Mouse (Mus musculus) layer of hippocampus, postnatal 10 days (tissue): Measurements from ENCODE around the gene Dazap1. TPM values are rescaled to one million over a fixed set of nuclear protein-coding genes. Genes with fewer than 3 reads are reported as not detected.

Experiments used
- DNase-seq, 2 experiments: peaks; one replicate each; pipeline ENCODE4 v3.0.0; 2021; ENCODE audit warnings: low spot score in 2 of 2
- total RNA-seq, 2 experiments: library from RNA; stranded (reverse); gene quantifications; 2 replicates each; pipeline ENCODE4 v1.2.3; 2021

Gene Dazap1
- total RNA-seq, 2 experiments from 2014 or later: 94.6 to 96.3 TPM

DNA sequence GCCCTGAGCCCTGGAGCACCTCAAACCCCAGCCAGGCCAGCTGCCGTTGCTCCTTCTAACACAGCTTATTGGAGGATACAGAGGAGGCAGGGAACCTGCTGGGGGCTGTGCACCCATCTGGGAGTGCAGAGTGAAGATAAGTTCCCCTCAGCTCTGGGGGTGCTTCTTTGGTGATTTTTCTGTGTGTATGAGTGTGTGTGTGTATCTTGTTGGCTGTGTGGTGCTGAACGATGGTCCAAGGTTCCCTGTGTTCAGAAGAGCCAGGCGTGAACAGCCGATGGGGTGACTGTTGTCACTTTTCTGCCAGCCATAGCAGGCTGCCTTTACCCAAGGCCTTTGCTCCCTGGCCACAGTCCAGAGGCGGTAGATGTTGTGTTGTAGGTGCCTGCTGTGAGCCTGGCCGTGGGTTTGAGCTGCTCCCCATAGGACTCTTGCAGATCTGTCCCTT is 9.5 kb downstream of the Dazap1 start:
- no peak for DNase-seq

DNA sequence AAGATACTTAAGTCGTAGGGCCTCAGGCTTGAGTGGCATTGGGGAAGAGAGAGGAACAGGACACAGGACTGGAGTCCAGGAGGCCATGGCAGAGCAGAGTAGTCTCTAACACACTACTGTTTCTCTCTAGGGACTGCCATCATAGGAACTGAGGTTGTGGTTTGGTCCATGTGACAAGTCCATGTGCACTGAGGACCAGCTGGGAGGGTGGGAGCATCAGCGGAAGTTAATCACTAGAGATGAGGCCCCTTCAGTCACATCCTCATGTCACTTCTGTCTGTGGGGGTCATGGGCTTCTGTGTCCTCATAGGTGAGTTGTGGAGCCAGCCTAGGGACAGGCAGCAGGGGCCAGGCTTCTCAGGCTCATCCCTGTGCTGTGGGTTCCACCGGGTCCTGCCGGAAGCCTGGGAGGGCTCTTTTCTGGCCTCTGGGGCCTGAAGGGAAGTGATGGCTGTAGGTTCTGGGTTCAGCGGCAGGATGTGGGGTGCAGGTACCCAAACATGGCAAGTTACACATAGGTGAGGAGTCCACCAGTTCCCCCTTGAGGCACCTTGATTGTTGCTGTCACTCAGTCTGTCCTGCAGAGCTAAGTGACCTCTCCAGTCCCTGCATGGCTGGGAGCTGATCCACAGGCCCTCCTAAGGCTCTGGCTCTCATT is 10.0 kb downstream of the Dazap1 start:
- no peak for DNase-seq

DNA sequence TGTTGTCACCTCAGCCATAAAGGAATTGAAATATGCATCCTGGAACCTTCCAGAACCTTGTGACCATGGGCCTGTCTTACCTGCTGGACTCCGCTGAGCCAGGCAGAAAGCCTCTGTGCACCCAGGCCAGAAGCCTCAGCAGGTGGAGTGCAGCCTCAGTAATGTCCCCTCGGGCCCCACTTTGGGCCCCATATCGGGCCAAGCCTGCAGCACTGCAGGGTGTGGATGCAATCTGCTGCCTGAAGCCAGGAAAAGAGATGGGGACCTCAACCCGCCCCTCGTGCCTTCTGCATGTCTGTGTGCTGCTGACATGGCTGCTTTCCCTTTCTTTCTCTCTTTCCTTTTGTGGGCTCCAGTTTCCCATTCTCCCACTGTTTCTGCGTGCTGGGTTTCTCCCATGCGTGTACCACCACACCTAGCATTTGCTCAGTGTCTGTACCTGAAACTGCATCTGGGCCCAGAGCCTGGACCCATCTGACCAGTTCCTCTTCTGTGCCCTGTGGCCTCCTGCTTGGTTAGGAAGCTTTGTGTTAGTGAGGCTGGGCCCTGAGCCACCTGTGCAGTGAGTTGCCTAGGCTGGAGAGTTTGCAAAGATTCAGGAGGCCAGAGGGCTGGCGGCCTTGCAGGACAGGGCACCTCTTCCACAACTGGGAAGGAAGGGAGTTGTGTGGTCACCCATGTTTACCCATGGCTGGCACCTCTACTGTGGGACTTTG is 10.7 kb downstream of the Dazap1 start:
- no peak for DNase-seq

DNA sequence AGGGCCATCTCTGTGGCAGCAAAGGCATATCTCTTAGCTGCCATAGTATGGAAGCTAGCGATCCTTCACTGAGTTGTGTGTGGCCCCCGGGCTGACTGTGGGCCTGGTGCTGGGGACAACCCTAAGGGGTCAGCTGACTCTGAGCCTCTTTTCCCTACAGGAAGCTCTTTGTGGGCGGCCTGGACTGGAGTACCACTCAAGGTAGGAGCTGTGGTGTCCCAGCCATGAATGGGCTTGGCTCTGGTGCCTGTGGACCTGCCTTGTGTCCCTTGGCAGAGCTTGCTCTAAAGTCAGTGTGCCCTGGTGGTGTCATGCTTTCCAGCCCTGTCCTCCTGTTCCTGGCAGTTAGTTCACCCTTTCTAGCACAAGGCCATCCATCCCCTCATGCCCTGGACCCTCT is 12.6 kb downstream of the Dazap1 start:
- no peak for DNase-seq

DNA sequence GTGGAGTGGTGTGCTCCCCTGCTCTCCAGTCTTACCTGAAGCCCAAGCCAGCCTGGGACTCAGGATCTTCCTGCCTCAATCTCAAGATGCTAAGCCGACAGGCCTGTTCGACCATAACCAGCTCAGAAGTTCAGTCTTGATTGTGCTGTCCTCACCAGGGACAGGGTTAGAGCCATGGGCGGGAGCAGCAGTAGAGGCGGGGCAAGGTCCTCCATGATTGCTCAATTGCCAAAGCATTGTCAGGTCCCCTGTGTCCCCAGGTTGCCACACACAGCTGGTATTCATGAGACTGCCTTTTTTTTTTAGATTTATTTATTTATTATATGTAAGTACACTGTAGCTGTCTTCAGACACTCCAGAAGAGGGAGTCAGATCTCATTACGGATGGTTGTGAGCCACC is 15.0 kb downstream of the Dazap1 start:
- no peak for DNase-seq

DNA sequence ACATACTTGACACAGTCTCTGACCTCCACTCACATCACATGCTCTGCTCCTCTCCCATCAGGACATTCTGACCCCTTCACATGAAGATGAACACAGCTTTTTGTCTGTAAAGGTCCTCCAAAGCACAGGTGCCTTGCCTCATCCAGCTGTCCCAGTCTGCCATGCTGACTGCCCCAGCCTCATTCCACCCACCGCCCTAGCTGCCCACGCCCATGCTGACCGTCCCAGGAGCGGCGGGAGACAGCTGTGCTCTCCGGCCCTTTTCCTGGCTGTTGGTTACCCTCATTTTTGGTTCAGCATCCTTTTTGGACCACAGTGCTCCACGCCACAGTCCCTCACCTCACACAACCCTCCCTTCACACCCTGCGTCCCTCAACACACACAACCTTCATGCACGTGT is 17.1 kb downstream of the Dazap1 start:
- DNase-seq: no peak

DNA sequence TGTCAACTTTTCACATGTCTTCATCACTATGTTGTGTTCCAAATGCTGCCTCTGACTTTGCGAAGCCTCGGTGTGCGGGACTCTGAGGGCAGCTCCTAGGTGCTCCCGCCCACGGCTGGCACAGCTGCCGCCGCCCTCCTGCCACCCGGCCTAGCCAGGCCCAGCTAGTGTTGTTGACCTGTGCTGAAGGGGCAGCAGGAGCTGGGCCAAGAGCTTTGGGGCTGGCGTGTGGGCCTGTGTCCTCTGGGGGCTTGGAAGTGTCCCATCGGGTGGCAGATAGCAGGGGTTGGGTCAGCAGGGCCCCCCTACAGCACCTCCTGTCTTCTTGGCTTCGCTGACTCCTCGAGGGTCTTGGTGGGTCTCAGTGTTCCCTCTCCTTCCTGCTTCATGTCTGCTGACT is 18.0 kb downstream of the Dazap1 start:
- no peak for DNase-seq

DNA sequence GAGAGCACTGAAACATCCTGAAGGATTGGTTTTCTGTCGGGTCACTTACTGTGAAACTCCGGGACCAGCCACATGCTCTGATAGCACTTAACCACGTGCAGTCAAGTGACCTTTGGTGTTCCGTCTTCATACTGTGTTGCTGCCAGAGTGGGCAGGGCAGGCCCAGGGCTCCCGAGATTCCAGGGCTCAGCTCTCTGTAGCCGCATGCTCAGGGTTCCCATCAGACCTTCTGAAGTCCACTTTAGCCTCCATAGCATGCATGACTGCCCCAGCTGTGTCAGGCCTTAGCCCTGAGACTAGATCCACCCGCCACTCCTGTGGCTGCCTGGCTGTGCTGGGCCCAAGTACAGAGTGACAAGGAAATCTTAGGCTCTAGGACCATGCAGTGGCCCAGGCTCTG is 20.0 kb downstream of the Dazap1 start:
- DNase-seq: no peak

DNA sequence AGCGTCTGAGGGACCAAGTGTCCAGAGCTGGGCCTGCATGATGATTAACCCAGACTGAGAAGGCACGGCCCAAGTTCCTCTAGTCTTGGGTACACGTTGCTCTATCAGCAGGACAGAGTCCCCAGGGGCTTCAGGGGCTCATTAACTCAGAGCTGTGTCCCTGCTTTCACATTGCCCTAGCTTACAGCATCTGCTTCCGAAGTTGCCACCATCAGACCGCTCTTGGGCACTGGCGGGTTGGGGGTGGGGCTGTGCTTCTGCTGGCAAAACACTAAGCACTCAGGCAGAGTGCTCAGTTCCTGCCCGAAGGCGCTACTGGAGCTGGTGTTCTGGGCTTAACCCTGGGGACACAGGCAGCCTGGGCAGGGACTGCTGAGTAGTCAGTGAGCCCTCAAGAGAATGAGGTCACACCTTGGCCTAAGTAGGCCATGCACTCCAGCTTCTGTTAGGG is 20.7 kb downstream of the Dazap1 start:
- peak in 1 of 2 experiments; percentile 52 for DNase-seq

DNA sequence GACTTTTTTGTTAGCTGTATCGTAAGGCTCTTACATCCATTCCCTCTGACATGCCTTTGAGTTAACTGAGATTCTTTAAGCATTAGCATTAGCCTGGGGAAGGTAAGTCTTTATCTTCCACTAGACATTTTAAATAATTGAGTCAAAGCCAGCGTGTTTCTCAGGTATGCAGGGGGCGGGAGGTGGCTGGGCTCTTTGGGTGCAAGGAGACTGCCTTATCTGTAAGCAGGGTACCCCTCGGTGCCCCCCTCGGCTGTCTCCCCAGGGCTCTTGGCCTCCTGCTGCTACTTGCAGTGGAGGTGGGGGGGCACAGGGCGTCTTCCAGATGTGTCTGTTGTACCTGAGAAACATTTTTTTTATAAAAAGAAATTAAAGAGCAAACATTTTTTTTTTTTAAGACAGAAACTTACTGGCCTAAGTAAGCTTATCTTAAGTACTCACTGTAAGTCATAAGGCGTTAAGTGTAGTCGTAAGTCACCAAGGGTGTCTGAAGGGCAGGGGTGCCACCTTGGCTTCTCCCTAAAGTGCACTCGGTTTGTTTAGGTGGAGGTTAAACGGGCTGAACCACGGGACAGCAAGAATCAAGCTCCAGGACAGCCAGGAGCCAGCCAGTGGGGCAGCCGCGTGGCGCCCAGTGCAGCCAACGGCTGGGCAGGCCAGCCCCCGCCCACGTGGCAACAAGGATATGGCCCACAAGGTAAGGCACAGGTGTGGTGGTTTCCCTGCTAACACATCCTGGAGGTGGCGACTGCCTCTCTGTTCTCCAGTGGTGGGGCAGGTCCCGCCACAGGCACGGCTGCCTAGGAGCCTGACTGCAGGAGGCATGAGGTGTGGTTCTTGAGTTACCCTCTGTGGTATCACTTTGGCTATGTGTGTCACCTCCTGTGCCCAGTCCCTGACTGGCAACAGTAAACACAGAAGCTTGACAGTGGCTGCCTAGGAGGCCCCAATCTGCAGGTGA is 21.5 kb downstream of the Dazap1 start:
- no peak for DNase-seq

DNA sequence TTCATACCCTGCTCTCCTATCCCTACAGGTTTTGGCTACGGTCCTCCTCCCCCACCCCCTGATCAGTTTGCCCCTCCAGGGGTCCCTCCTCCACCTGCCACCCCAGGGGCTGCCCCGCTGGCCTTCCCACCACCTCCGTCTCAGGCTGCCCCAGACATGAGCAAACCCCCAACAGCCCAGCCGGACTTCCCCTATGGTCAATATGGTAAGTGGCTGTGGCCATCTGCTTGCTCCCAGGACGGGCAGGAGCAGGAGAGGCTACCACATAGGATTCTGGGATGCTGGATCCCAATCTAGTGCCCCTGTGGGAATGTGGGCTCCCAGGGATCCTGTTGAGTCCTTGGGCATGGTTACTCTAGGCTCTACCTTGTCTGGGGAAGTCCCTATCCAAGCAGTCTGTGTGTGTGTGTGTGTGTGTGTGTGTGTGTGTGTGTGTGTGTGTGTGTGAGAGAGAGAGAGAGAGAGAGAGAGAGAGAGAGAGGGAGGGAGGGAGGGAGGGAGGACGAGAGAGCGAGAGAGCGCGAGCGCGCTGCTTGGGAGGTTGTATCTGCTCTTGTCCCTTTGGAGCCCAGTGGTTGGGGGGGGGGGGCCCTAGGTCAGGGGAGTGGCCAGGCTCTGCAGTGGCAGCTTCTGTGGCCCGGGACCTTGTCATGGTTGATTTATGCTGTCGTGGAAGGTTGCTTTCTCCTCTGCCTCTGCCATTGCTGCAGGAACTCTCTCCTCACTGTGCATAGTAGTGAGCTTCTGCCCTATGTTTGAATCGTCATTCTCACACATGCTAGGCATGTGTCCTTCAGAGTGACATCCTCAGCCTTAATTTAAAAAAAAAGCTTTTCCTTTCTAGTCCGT is 24.2 kb downstream of the Dazap1 start:
- DNase-seq: no peak

DNA sequence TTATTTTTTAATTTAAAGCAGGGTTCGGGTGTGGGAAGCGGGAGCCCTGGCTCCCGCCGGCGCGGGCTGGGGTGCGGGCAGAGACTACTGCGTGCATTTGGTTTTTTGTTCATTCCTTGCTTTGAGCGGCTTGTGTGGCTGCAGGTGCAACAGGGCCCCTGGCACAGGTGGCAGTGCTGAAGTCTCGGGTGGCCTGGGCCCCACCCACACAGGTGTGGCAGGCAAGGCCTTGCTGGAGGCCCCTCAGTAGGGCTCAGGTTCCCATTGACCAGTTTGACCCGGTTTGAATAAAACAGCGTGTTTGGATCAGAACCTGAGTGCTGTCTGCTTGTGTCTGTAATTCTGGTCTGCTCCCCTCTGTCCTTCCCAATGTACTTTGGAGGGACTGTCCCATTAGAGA is 26.8 kb downstream of the Dazap1 start:
- DNase-seq: no peak

DNA sequence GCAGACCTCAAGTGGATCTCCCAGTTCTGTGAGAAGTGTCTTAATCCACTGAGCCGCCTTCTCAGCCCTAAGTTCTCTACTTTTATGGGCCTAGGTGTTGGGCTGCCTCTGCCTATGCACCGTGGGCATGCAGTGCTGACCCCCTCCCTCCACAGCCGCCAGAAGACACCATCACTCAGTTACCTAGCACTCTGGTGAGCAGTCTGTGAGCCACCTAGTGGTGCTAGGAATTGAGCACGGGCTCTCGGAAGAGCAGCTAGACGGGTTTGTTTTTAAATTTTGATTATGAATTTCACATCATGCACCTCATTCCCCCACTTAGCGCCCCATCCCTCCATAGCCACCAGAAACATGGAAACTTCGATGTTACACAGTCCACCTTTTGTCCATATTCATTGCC is 27.4 kb downstream of the Dazap1 start:
- no peak for DNase-seq

DNA sequence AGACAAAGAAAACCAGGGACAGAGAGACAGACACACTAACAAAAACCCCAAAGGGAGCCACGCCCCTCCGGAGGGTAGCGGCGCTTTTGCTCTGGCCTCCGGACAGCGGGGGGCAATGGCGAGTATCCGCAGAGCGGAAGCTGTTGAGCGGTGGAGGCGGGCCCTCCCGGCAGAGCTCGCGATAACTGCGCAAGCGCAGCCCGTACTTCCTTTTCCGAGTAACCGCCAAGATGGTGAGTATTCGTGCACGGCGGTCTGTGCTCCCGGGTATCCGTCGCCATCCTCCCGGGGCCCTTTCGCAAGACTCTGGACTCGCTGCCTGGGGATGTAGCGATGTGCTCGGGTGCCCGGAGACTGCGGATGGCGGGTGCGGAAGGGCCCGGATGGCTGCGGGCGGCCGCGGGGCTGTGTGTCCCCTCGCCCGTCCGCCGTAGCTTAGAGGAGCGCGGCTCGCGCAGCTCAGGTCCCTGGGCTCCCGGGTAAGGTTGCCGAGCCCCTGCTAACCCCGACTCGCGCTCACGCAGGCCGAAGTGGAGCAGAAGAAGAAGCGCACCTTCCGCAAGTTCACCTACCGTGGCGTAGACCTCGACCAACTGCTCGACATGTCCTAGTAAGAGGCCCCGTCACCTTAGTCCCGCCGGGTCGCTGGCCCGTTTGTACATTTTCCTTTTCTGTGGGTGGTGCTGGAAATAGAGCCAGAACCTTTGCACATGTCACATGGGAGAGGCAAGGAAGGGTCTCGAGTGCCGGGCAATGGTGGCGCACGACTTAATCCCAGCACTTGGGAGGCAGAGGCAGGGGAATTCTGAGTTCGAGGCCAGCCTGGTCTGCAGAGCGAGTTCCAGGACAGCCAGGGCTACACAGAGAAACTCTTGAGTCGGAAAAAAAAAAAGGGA is 31.2 kb downstream of the Dazap1 start, which contains the start of gene Rps15:
Gene Rps15 (plus strand): TSS at position 203 of the 896 bp plus-strand sequence.
- DNase-seq: peak; percentile 92 to 95

DNA sequence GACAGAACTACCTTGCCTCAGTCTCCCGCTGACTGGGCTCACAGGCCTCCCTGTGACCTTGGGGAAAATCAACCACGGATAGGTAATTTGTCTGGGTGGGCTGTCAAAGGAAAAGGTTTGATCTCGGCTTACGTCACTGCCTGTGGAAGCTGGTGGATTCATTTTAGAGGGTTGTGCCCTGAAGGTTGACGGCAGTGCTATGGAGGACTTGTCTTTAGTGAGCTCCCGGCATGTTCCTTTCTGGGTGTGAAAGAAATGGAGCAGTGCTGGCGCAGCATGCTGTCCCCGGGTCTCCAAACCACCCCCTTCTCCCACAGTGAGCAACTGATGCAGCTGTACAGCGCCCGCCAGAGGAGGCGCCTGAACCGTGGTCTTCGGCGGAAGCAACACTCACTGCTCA is 32.0 kb downstream of the Dazap1 start:
- DNase-seq: no peak

DNA sequence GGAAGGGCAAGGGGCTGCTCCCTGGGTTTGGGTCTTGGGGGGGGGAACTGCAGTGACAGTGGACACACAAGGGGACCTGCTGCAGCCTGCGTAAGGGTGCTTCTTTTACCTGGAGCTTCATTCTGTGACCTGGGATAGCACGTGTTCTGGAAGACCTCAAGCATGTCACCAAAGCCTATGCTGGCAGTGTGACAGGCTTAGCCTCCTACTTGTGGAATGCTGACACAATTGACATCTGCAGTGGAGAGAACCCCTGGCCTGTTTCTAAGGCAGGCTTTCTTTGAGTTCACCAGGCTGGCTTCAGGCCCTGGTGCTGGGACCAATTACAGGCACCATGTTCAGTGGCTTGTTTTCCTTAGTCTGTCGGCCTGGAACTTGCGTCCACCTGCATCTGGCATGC is 33.0 kb downstream of the Dazap1 start:
- no peak for DNase-seq

DNA sequence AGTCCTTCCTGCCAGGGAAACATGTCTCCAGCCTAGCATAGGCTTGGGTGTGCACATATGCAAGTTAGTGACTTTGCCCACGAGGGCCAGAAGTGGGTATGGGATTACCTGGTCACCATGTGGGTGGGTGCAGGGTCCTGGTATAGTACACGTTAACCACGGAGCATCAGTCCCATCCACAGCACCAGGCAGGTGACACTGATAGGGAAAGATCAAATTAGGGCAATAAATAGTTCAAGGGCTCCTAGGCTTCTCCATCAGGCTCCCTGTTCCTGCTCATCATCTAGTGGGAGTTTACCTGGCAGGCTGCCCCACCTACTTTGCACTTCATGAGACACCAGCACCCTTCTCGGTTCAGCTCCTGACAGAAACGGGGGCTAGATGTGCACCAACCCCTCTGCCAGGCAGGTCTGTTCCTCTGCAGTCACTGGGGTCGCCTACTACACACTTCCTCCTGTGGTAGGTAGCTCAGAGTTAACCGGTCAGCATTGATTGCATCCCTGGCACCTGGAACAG is 33.6 kb downstream of the Dazap1 start:
- DNase-seq: no peak

DNA sequence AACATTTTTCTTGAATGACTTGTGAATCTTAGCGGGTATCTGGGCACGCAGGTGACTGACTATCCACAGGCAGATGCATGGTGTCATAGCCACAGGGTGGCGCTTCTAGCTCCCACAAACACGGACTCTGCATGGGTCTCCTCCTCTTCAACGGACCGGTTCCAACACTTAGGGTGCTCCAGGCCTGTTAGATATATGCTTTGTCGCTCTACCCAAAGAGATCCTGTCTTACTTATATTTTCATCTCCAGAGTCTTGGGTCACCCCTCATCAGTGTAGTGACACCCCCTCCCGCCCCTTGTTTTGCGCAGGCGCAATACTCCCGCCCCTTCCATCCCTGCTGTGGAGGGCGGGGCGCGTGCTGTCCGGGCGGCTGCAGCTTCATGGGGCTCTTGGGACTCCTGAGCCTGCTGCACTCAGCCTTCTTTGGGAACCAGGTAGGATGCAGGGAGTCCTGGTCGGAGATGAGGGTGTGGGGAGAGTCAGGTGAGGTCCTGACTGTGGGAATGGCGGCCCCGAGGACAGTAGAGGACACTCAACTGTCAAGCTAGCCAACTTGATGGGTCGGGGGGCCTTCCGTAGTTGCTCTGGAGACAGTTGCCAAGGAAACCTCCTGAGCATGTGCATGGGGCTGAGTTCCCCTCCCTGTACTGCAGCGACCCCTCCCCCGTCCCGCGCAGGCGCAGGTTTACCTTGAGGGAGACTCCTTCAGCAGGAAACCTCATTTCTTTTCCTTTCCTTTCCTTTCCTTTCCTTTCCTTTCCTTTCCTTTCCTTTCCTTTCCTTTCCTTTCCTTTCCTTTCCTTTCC is 34.5 kb downstream of the Dazap1 start, which contains the start of gene Apc2:
Gene Apc2 (plus strand): TSS at position 360 of the 808 bp plus-strand sequence.
- DNase-seq: peak; percentile 77 to 82
